Mouse (Mus musculus) forebrain, embryonic 16.5 days (tissue): Measurements from ENCODE around the gene Gna15. TPM values are rescaled to one million over a fixed set of nuclear protein-coding genes. Genes with fewer than 3 reads are reported as not detected.
A peak's percentile ranks its signal among the peaks of the same experiment; 100 is the strongest.

Source experiments
- ATAC-seq: fragments of 200-750 bp; cut with Nextera tagmentation; 2 replicates; pipeline ENCODE4 v1.8.0; 2017; ENCODE audit warnings: mild to moderate bottlenecking, moderate library complexity
- H3K27ac ChIP-seq: fragments of 300-500 bp; sonication (generic); 2 replicates; pipeline ENCODE4 v1.5.1; 2014; ENCODE audit warnings: low read length, control low read depth
- H3K27me3 ChIP-seq: fragments of 300-500 bp; sonication (generic); replicated peaks from 2 replicates; pipeline ENCODE4 v1.6.1; 2014; ENCODE audit warnings: low read length; ENCODE audit not compliant: control insufficient read depth, insufficient read depth
- H3K36me3 ChIP-seq: fragments of 300-500 bp; sonication (generic); 2 replicates; pipeline ENCODE4 v1.6.1; 2014; ENCODE audit not compliant: control insufficient read depth, insufficient read depth
- H3K4me1 ChIP-seq: fragments of 300-500 bp; sonication (generic); replicated peaks from 2 replicates; pipeline ENCODE4 v1.6.1; 2014; ENCODE audit warnings: low read length; ENCODE audit not compliant: control insufficient read depth, insufficient read depth
- H3K4me2 ChIP-seq: fragments of 300-500 bp; sonication (generic); 2 replicates; pipeline ENCODE4 v1.6.1; 2014; ENCODE audit warnings: mild to moderate bottlenecking, low read length, control low read depth
- H3K4me3 ChIP-seq: fragments of 300-500 bp; sonication (generic); replicated peaks from 2 replicates; pipeline ENCODE4 v1.5.1; 2014; ENCODE audit warnings: mild to moderate bottlenecking, low read length, control low read depth
- H3K9ac ChIP-seq: fragments of 300-500 bp; sonication (generic); replicated peaks from 2 replicates; pipeline ENCODE4 v1.6.1; 2014; ENCODE audit warnings: low read depth, low read length, control low read depth
- H3K9me3 ChIP-seq: fragments of 300-500 bp; sonication (generic); 2 replicates; pipeline ENCODE4 v1.6.1; 2016; ENCODE audit warnings: low read length; ENCODE audit not compliant: control insufficient read depth
- WGBS: fragments of 180-500 bp; shearing (Covaris S2); extraction: QIAGEN DNeasy Blood & Tissue Kit; methylation state at CpG from one replicate; pipeline ENCODE4 v1.1.7; 2014; 5-methylcytosine and 5-hydroxymethylcytosine counted together
- polyA plus RNA-seq: library from polyadenylated mRNA; unstranded; fragments of >200 nt; fragmentation: Nextera tagmentation; extraction: Ambion mirVana; gene quantifications from 2 replicates; pipeline ENCODE4 v1.2.1, GENCODE M21; 2015

Gna15 gene
- polyA plus RNA-seq, 1 experiment from 2014 or later: 0.42 TPM

- ATAC-seq: no peak
- Histone ChIP-seq H3K4me1 (peaks cover 30% of the 10 kb centered on the region), H3K27ac (peak overlapping the region; percentile 55; the same call in 1 of the 2 replicates), H3K9me3 (no peaks in the 10 kb centered on the region), H3K9ac (no peak overlapping the region), H3K36me3 (peaks cover 19% of the 10 kb centered on the region), H3K27me3 (no peaks in the 10 kb centered on the region), H3K4me2 (no peak overlapping the region), H3K4me3 (no peak overlapping the region)
- 56% methylated on average over 6 of the region's 6 CpGs for WGBS
Observed at GRCm38 (mm10) chr10:81484441-81485059, 39.5 kb downstream of the Gna15 start.

- Histone ChIP-seq H3K27ac (peak overlapping the region; percentile 55; the same call in 1 of the 2 replicates), H3K9me3 (no peaks in the 10 kb centered on the region), H3K4me3 (no peak overlapping the region), H3K4me1 (peaks cover 30% of the 10 kb centered on the region), H3K4me2 (no peak overlapping the region), H3K36me3 (peaks cover 19% of the 10 kb centered on the region), H3K27me3 (no peaks in the 10 kb centered on the region), H3K9ac (no peak overlapping the region)
- no peak for ATAC-seq
- WGBS: 25% methylated on average over 9 of the region's 9 CpGs
Observed at GRCm38 (mm10) chr10:81483983-81484382, 40.0 kb downstream of the Gna15 start.

GRCm38 (mm10) chr10:81482533-81482889, 41.5 kb downstream of the Gna15 start, which contains the start of gene Celf5:
TSS of gene Celf5 (minus strand) at chr10:81482709.
- peaks cover 11% of the 10 kb centered on the region for H3K36me3 ChIP-seq
- peak; percentile 70 for ATAC-seq
- H3K27ac ChIP-seq: peak within 1 kb of the TSS; percentile 65
- H3K4me3 ChIP-seq: peak within 1 kb of the TSS; percentile 60
- no peaks in the 10 kb centered on the region for H3K27me3 ChIP-seq
- H3K9me3 ChIP-seq: no peaks in the 10 kb centered on the region
- under 1% methylated on average over 36 of the region's 36 CpGs for WGBS
- peak within 1 kb of the TSS; percentile 55 for H3K4me2 ChIP-seq
- peaks cover 37% of the 10 kb centered on the region for H3K4me1 ChIP-seq
- peak within 1 kb of the TSS; percentile 76 for H3K9ac ChIP-seq

GRCm38 (mm10) chr10:81481605-81482532, 42.2 kb downstream of the Gna15 start:
- Histone ChIP-seq H3K36me3 (peaks cover 5% of the 10 kb centered on the region), H3K27ac (peak overlapping the region; percentile 65), H3K4me3 (peak overlapping the region; percentile 60), H3K9me3 (no peaks in the 10 kb centered on the region), H3K4me1 (peaks cover 42% of the 10 kb centered on the region), H3K9ac (peak overlapping the region; percentile 76), H3K27me3 (no peaks in the 10 kb centered on the region), H3K4me2 (peak overlapping the region; percentile 55)
- under 1% methylated on average over 33 of the region's 35 CpGs for WGBS
- peak; percentile 41 for ATAC-seq

GRCm38 (mm10) chr10:81474461-81474860, 49.6 kb downstream of the Gna15 start:
- Histone ChIP-seq H3K4me3 (no peak overlapping the region), H3K9ac (no peak overlapping the region), H3K4me2 (no peak overlapping the region), H3K27me3 (no peaks in the 10 kb centered on the region), H3K27ac (peak overlapping the region; percentile 88), H3K36me3 (no peaks in the 10 kb centered on the region), H3K4me1 (peaks cover 58% of the 10 kb centered on the region), H3K9me3 (no peaks in the 10 kb centered on the region)
- ATAC-seq: no peak
- WGBS: 86% methylated on average over 10 of the region's 10 CpGs

- H3K4me3 ChIP-seq: peak overlapping the region; percentile 46
- peak overlapping the region; percentile 66 for H3K9ac ChIP-seq
- peak overlapping the region; percentile 88 for H3K27ac ChIP-seq
- peak; percentile 88 for ATAC-seq
- no peaks in the 10 kb centered on the region for H3K9me3 ChIP-seq
- H3K27me3 ChIP-seq: no peaks in the 10 kb centered on the region
- H3K36me3 ChIP-seq: no peaks in the 10 kb centered on the region
- WGBS: under 1% methylated on average over 22 of the region's 22 CpGs
- H3K4me2 ChIP-seq: peak overlapping the region; percentile 70
- H3K4me1 ChIP-seq: peaks cover 56% of the 10 kb centered on the region
Observed at GRCm38 (mm10) chr10:81473003-81473451, 51.0 kb downstream of the Gna15 start.

- peak; percentile 52 for ATAC-seq
- Histone ChIP-seq H3K4me2 (peak overlapping the region; percentile 70), H3K9ac (peak overlapping the region; percentile 66), H3K4me3 (peak overlapping the region; percentile 46), H3K9me3 (no peaks in the 10 kb centered on the region), H3K27me3 (no peaks in the 10 kb centered on the region), H3K36me3 (no peaks in the 10 kb centered on the region), H3K4me1 (peaks cover 51% of the 10 kb centered on the region), H3K27ac (peak overlapping the region; percentile 88)
- 5% methylated on average over 13 of the region's 18 CpGs for WGBS
Observed at GRCm38 (mm10) chr10:81472403-81473002, 51.5 kb downstream of the Gna15 start.

GRCm38 (mm10) chr10:81470454-81470853, 53.6 kb downstream of the Gna15 start:
- Histone ChIP-seq H3K4me2 (no peak overlapping the region), H3K9me3 (no peaks in the 10 kb centered on the region), H3K36me3 (peaks cover 3% of the 10 kb centered on the region; the same call in 1 of the 2 replicates), H3K4me1 (peaks cover 44% of the 10 kb centered on the region), H3K4me3 (no peak overlapping the region), H3K9ac (no peak overlapping the region), H3K27me3 (no peaks in the 10 kb centered on the region), H3K27ac (no peak overlapping the region)
- 55% methylated on average over 18 of the region's 18 CpGs for WGBS
- ATAC-seq: no peak

GRCm38 (mm10) chr10:81469253-81469652, 54.8 kb downstream of the Gna15 start:
- Histone ChIP-seq H3K36me3 (peaks cover 3% of the 10 kb centered on the region; the same call in 1 of the 2 replicates), H3K27me3 (0 out of 2 replicates have a peak, but pooled peaks cover 1% of the 10 kb centered on the region), H3K27ac (no peak overlapping the region), H3K4me3 (no peak overlapping the region), H3K4me1 (peaks cover 42% of the 10 kb centered on the region), H3K9ac (no peak overlapping the region), H3K4me2 (no peak overlapping the region), H3K9me3 (no peaks in the 10 kb centered on the region)
- no peak for ATAC-seq
- 84% methylated on average over 5 of the region's 5 CpGs for WGBS
